Mouse (Mus musculus) ES-Bruce4 (cell line): ENCODE measurements around the gene Nipal4.
A peak's percentile ranks its signal among the peaks of the same experiment; 100 is the strongest.

ENCODE experiments used
- CTCF ChIP-seq: IDR thresholded peaks from one replicate; pipeline ENCODE4 v1.8.1; 2011; ENCODE audit warnings: low read depth, low read length
- EP300 ChIP-seq: IDR thresholded peaks from 2 replicates; pipeline ENCODE4 v1.6.1; 2011; ENCODE audit warnings: low read depth, low read length; ENCODE audit not compliant: insufficient read depth

DNA sequence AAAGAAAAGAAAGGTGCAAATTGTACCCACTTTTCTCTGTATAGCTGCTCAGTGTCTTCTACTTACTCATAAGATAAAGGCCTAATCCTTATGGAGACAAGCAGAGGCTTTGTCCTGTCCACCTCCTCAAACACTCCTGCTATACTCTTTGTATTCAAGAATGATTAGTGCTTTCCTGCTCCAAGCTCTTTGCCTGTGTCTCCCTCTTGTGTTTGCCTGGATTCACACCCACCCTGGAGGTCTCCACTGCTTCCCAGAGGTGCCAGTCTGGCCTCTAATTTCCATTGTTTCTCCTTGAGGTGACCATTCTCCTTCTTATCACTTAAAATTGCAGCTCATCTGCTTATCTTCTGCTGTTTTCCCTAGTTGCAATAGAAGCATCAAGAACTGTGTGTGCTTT is 8.8 kb downstream of the Nipal4 start:
- peak; percentile 26 for TF ChIP-seq CTCF
- TF ChIP-seq EP300: no peak
